Mouse (Mus musculus): Measurements from ENCODE around the gene Exoc4. TPM values are rescaled to one million over a fixed set of nuclear protein-coding genes. Genes with fewer than 3 reads are reported as not detected.

Exoc4 gene
- polyA plus RNA-seq, 1 experiment, result 23.0 TPM

- H3K27ac ChIP-seq (ENCODE audit: insufficient read depth, low read length), result no peak overlapping the region
- DNase-seq, result no peak
- TF ChIP-seq POLR2A (IDR thresholded peaks at IDR 0.05; ENCODE audit: borderline replicate concordance, insufficient read depth, low read length), result no peak
- no peak for TF ChIP-seq CTCF (IDR thresholded peaks at IDR 0.05; ENCODE audit: borderline replicate concordance, insufficient read depth, low read depth, low read length)
These were observed 706.6 kb downstream of the Exoc4 start for GRCm38 (mm10) chr6:33955469-33955868.

GRCm38 (mm10) chr6:33958281-33958680 lies 709.4 kb downstream of the Exoc4 start:
- Histone ChIP-seq H3K27me3 (ENCODE audit: control insufficient read depth, insufficient read depth, low read length) (no peaks in the 10 kb centered on the region), H3K27ac (ENCODE audit: insufficient read depth, low read length) (no peak overlapping the region), H3K4me1 (ENCODE audit: control insufficient read depth, insufficient read depth, low read length) (no peaks in the 10 kb centered on the region), H3K4me3 (replicated peaks; ENCODE audit: insufficient read depth, low read depth, low read length) (no peak overlapping the region)
- TF ChIP-seq CTCF (IDR thresholded peaks at IDR 0.05; ENCODE audit: borderline replicate concordance, insufficient read depth, low read depth, low read length) (no peak), POLR2A (IDR thresholded peaks at IDR 0.05; ENCODE audit: borderline replicate concordance, insufficient read depth, low read length) (no peak)
- no peak for DNase-seq
- WGBS, result 55% methylated on average over 3 of the region's 3 CpGs

More at GRCm38 (mm10) chr6:33955469-33955868, 706.6 kb downstream of the Exoc4 start:
- H3K4me1 ChIP-seq (ENCODE audit: control insufficient read depth, insufficient read depth, low read length), result no peaks in the 10 kb centered on the region
- no peak overlapping the region for H3K4me3 ChIP-seq (replicated peaks; ENCODE audit: insufficient read depth, low read depth, low read length)
- H3K27me3 ChIP-seq (ENCODE audit: control insufficient read depth, insufficient read depth, low read length), result no peaks in the 10 kb centered on the region
- 84% methylated on average over 7 of the region's 7 CpGs for WGBS

- no peak for DNase-seq
- Histone ChIP-seq H3K27me3 (ENCODE audit: control insufficient read depth, insufficient read depth, low read length) (no peaks in the 10 kb centered on the region), H3K4me3 (replicated peaks; ENCODE audit: insufficient read depth, low read depth, low read length) (no peak overlapping the region), H3K27ac (ENCODE audit: insufficient read depth, low read length) (no peak overlapping the region), H3K4me1 (ENCODE audit: control insufficient read depth, insufficient read depth, low read length) (no peaks in the 10 kb centered on the region)
- no peak for TF ChIP-seq CTCF (IDR thresholded peaks at IDR 0.05; ENCODE audit: borderline replicate concordance, insufficient read depth, low read depth, low read length)
- no peak for TF ChIP-seq POLR2A (IDR thresholded peaks at IDR 0.05; ENCODE audit: borderline replicate concordance, insufficient read depth, low read length)
- 94% methylated on average over 2 of the region's 2 CpGs for WGBS
These were observed 711.9 kb downstream of the Exoc4 start for GRCm38 (mm10) chr6:33960766-33961165.

- H3K27ac ChIP-seq (ENCODE audit: insufficient read depth, low read length), result no peak overlapping the region
- 81% methylated on average over 2 of the region's 2 CpGs for WGBS
- DNase-seq, result no peak
- H3K4me3 ChIP-seq (replicated peaks; ENCODE audit: insufficient read depth, low read depth, low read length), result no peak overlapping the region
- TF ChIP-seq POLR2A (IDR thresholded peaks at IDR 0.05; ENCODE audit: borderline replicate concordance, insufficient read depth, low read length), result no peak
- TF ChIP-seq CTCF (IDR thresholded peaks at IDR 0.05; ENCODE audit: borderline replicate concordance, insufficient read depth, low read depth, low read length), result no peak
- no peaks in the 10 kb centered on the region for H3K27me3 ChIP-seq (ENCODE audit: control insufficient read depth, insufficient read depth, low read length)
- no peaks in the 10 kb centered on the region for H3K4me1 ChIP-seq (ENCODE audit: control insufficient read depth, insufficient read depth, low read length)
These were observed 714.2 kb downstream of the Exoc4 start for GRCm38 (mm10) chr6:33963092-33963491.

GRCm38 (mm10) chr6:33965571-33965970 lies 716.7 kb downstream of the Exoc4 start:
- Histone ChIP-seq H3K27me3 (ENCODE audit: control insufficient read depth, insufficient read depth, low read length) (no peaks in the 10 kb centered on the region), H3K4me3 (replicated peaks; ENCODE audit: insufficient read depth, low read depth, low read length) (no peak overlapping the region), H3K4me1 (ENCODE audit: control insufficient read depth, insufficient read depth, low read length) (no peaks in the 10 kb centered on the region), H3K27ac (ENCODE audit: insufficient read depth, low read length) (no peak overlapping the region)
- TF ChIP-seq CTCF (IDR thresholded peaks at IDR 0.05; ENCODE audit: borderline replicate concordance, insufficient read depth, low read depth, low read length), result no peak
- TF ChIP-seq POLR2A (IDR thresholded peaks at IDR 0.05; ENCODE audit: borderline replicate concordance, insufficient read depth, low read length), result no peak
- 48% methylated on average over 2 of the region's 2 CpGs for WGBS
- DNase-seq, result no peak

GRCm38 (mm10) chr6:33968746-33969145 lies 719.9 kb downstream of the Exoc4 start:
- WGBS, result 94% methylated on average over 2 of the region's 2 CpGs
- Histone ChIP-seq H3K4me1 (ENCODE audit: control insufficient read depth, insufficient read depth, low read length) (no peaks in the 10 kb centered on the region), H3K27me3 (ENCODE audit: control insufficient read depth, insufficient read depth, low read length) (no peaks in the 10 kb centered on the region), H3K27ac (ENCODE audit: insufficient read depth, low read length) (no peak overlapping the region), H3K4me3 (replicated peaks; ENCODE audit: insufficient read depth, low read depth, low read length) (no peak overlapping the region)
- no peak for TF ChIP-seq POLR2A (IDR thresholded peaks at IDR 0.05; ENCODE audit: borderline replicate concordance, insufficient read depth, low read length)
- TF ChIP-seq CTCF (IDR thresholded peaks at IDR 0.05; ENCODE audit: borderline replicate concordance, insufficient read depth, low read depth, low read length), result no peak
- peak in 1 of 2 experiments; percentile 45 for DNase-seq

GRCm38 (mm10) chr6:33972801-33973200 lies 723.9 kb downstream of the Exoc4 start:
- 94% methylated on average over 5 of the region's 5 CpGs for WGBS

GRCm38 (mm10) chr6:33976576-33976975 lies 727.7 kb downstream of the Exoc4 start:
- Histone ChIP-seq H3K27me3 (ENCODE audit: control insufficient read depth, insufficient read depth, low read length) (no peaks in the 10 kb centered on the region), H3K27ac (ENCODE audit: insufficient read depth, low read length) (no peak overlapping the region), H3K4me3 (replicated peaks; ENCODE audit: insufficient read depth, low read depth, low read length) (no peak overlapping the region), H3K4me1 (ENCODE audit: control insufficient read depth, insufficient read depth, low read length) (no peaks in the 10 kb centered on the region)
- TF ChIP-seq POLR2A (IDR thresholded peaks at IDR 0.05; ENCODE audit: borderline replicate concordance, insufficient read depth, low read length), result no peak
- TF ChIP-seq CTCF (IDR thresholded peaks at IDR 0.05; ENCODE audit: borderline replicate concordance, insufficient read depth, low read depth, low read length), result no peak
- no peak for DNase-seq
- 20% methylated on average over 10 of the region's 10 CpGs for WGBS

More at GRCm38 (mm10) chr6:33972801-33973200, 723.9 kb downstream of the Exoc4 start:
- TF ChIP-seq CTCF (IDR thresholded peaks at IDR 0.05; ENCODE audit: borderline replicate concordance, insufficient read depth, low read depth, low read length) (no peak), POLR2A (IDR thresholded peaks at IDR 0.05; ENCODE audit: borderline replicate concordance, insufficient read depth, low read length) (no peak)
- Histone ChIP-seq H3K27ac (ENCODE audit: insufficient read depth, low read length) (no peak overlapping the region), H3K27me3 (ENCODE audit: control insufficient read depth, insufficient read depth, low read length) (no peaks in the 10 kb centered on the region), H3K4me3 (replicated peaks; ENCODE audit: insufficient read depth, low read depth, low read length) (no peak overlapping the region), H3K4me1 (ENCODE audit: control insufficient read depth, insufficient read depth, low read length) (no peaks in the 10 kb centered on the region)
- DNase-seq, result no peak
